Mouse (Mus musculus) lung, adult 2 months (tissue): ENCODE measurements around the gene Ncor2.

Experiments
- CTCF ChIP-seq: fragments of 200-500 bp; IDR thresholded peaks from 2 replicates; pipeline ENCODE4 v1.5.1; 2011; ENCODE audit warnings: mild to moderate bottlenecking, low read length, control low read depth; ENCODE audit not compliant: insufficient read depth
- POLR2A ChIP-seq: fragments of 200-500 bp; IDR thresholded peaks from 2 replicates; pipeline ENCODE4 v1.6.1; 2011; ENCODE audit warnings: low read depth, mild to moderate bottlenecking, control low read depth, low read length, borderline replicate concordance; ENCODE audit errors: extremely low read depth

DNA sequence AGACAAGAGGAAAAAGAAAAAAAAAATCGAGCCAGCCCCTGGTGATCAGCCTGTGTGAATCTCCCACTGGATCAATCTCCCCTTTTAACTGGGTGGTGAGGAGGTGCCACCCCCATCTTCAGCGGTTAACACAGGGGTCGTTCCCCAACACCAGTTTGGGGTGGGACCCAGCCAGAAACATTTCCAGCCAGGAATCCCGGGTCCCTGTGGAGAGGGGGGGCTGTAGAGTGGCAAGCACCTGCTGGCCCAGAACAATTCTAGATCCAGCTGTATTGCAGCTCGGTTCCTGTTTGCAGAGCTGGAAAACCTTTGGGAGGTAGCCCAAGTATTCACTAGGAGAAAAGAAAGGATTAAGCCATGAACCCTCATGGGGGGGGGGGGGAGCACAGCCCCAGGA lies 2.7 kb downstream of the Ncor2 start:
- TF ChIP-seq CTCF (no peak), POLR2A (no peak)
